Mouse (Mus musculus): ENCODE measurements around the gene Sall2. TPM values are rescaled to one million over a fixed set of nuclear protein-coding genes. Genes with fewer than 3 reads are reported as not detected.
"Not testable (repeated sequence)": the region's sequence is repeated elsewhere in the genome, so short reads cannot be mapped to it uniquely, and the experiment has no call there.

Gene Sall2
- total RNA-seq, 2 experiments from 2014 or later = 0.61 to 0.78 TPM

DNA sequence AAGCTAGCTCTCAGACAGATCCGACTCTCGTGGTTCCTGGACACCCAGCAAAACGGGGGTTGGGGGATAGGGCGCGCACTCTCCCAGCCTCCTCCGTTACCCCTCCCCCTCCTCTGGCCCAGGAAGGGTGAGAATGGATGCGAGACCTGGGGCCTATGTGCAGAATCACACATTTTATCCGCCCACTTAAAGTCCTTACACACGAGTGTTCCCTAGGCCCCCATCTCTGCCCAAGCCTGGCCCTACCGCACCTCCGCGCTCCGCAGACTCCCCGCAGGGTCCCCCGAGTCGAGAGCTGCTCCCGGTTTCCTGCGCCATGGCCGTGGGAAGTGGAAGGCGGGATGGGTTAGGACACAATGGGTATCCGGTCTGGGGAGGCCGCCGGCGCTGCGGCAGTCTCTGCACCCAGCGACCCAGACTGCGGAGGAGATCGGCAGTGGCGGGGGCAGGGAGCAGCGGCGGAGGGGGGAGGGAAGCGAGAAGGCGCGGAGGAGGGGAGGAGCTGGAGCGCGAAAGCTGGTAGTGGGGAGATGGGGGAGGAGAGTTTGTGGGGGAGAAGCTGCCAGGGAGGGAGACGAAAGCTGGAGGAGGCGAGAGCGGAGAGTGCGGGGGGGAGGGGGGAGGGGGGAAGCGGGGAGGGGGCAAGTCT, 12.6 kb downstream of the Sall2 start:
- peak overlapping the region; percentile 87 for H3K4me3 ChIP-seq
- intact Hi-C loops (cut with DNase I) = no loop called here
- peak overlapping the region; percentile 80 for H3K27ac ChIP-seq
- no peak for TF ChIP-seq CTCF (IDR thresholded peaks at IDR 0.05)
- peak; percentile 65 for DNase-seq

- peak overlapping the region; percentile 80 for H3K27ac ChIP-seq
- TF ChIP-seq CTCF (IDR thresholded peaks at IDR 0.05) = no peak
- H3K4me3 ChIP-seq = peak overlapping the region; percentile 87
- intact Hi-C loops (cut with DNase I) = no loop called here
- DNase-seq = no peak
Observed at GRCm38 (mm10) chr14:52315283-52315780, 13.2 kb downstream of the Sall2 start.

GRCm38 (mm10) chr14:52314808-52315150, 13.8 kb downstream of the Sall2 start:
- Histone ChIP-seq H3K27ac (no peak overlapping the region), H3K4me3 (no peak overlapping the region; the same call in 1 of the 2 replicates)
- TF ChIP-seq CTCF (IDR thresholded peaks at IDR 0.05) = no peak
- DNase-seq = no peak
- intact Hi-C loops (cut with DNase I) = no loop called here

DNA sequence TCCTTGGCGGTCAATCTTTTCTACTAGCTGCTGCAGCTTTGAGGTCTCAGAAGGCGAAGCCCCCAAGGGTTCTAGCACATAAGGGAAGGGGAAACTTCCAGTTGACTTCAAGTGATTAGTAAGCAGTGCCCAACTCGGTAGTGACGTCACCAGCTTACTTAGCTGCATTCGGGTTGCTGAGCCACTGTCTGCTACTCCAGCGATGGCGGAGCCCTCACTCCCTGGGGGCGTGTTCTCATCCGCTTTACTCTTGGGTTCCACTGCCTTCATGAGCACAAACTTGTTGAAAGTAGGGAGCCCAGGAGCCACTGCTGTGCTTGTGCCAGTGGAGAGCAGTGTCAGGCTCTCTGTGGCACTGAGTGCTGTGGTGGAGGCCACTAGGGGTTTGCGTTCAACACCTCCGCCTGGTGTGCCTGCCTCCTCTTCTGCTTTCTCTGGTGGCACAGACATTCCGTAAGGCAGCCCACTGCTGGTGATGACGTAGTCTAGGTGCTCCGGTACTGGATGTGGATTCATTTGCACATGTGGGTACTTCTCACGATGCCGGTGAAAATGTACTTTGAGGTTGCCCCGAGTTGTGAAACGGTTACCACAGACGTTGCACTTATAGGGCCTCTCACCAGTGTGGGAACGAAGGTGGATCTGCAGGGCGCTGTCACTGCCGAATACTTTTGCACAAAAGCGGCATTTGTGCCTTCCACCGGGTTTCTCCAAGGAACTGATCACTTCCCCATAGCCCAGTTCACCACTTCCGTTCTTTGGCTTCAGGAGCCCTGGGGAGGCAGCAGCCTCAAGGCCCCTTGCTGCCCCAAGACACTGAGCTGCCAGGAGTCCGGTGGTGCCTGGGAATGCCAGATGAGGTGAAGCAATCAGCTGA, 14.4 kb downstream of the Sall2 start:
- intact Hi-C loops (cut with DNase I) = no loop called here
- H3K27ac ChIP-seq = no peak overlapping the region

GRCm38 (mm10) chr14:52310906-52311305, 17.7 kb downstream of the Sall2 start:
- no peak for DNase-seq
- TF ChIP-seq CTCF (IDR thresholded peaks at IDR 0.05) = no peak
- no peak overlapping the region for H3K27ac ChIP-seq
- intact Hi-C loops (cut with DNase I) = no loop called here
- H3K4me3 ChIP-seq = no peak overlapping the region

More for the DNA sequence above, 14.4 kb downstream of the Sall2 start:
- H3K4me3 ChIP-seq = 0 out of 2 replicates have a peak overlapping the region, but pooled peaks have one; percentile 11
- TF ChIP-seq CTCF (IDR thresholded peaks at IDR 0.05) = no peak
- DNase-seq = no peak

- H3K4me3 ChIP-seq; intact Hi-C loops (cut with DNase I); H3K27ac ChIP-seq; DNase-seq: not testable (repeated sequence)
Observed at GRCm38 (mm10) chr14:52310343-52310742, 18.2 kb downstream of the Sall2 start.

DNA sequence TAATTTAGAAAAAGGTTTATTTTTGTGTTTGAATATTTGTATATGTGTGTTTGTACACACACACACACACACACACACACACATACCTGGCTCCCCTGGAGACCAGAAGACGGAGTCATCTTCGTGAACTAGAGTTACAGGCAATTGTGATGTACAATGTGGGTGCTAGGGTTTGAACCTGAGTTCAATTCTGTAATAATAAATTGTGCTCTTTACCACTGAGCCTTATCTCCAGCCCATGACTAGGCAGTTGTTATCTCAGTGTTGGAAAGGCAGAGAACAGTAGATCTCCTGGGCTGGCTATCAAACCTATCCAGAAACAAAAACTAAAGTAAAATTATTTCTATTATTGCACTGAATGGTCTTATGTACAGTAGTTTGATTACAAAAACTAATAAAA, 22.5 kb downstream of the Sall2 start:
- DNase-seq = no peak
- intact Hi-C loops (cut with DNase I) = loop anchor here (10.0 kb wide), 1 partner anchor 201 kb away; the partner anchor contains the start of gene Hnrnpc
- H3K4me3 ChIP-seq = no peak overlapping the region
- no peak for TF ChIP-seq CTCF (IDR thresholded peaks at IDR 0.05)
- H3K27ac ChIP-seq = no peak overlapping the region

- Histone ChIP-seq H3K4me3 (peak within 1 kb of the TSS; percentile 80), H3K27ac (peak within 1 kb of the TSS; percentile 88)
- peak; percentile 94 for DNase-seq
- no peak for TF ChIP-seq CTCF (IDR thresholded peaks at IDR 0.05)
- intact Hi-C loops (cut with DNase I) = loop anchor here (5.0 to 10.0 kb wide), 2 partner anchors 200 to 417 kb away; partner anchors contain the start of gene Hnrnpc
Observed at GRCm38 (mm10) chr14:52304644-52305271, 23.8 kb downstream of the Sall2 start, which contains the start of gene Mettl3. Gene Mettl3, minus strand, starts transcription at chr14:52305128.

DNA sequence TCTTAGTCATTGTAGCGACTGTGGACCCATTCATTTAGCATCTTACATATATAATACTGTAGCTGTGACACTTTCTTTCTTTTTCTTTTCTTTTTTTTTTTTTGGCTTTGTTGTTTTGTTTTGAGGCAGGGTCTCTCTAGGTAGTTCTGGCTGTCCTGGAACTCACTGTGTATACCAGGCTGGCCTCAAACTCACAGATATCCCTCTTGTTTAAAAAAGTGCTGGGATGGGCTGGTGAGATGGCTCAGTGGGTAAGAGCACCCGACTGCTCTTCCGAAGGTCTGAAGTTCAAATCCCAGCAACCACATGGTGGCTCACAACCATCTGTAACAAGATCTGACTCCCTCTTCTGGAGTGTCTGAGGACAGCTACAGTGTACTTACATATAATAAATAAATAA, 25.0 kb downstream of the Sall2 start:
- intact Hi-C loops (cut with DNase I) = loop anchor here (5.0 to 10.0 kb wide), 2 partner anchors 199 to 416 kb away; partner anchors contain the start of gene Hnrnpc
- not testable (repeated sequence) for H3K27ac ChIP-seq, DNase-seq, H3K4me3 ChIP-seq

DNA sequence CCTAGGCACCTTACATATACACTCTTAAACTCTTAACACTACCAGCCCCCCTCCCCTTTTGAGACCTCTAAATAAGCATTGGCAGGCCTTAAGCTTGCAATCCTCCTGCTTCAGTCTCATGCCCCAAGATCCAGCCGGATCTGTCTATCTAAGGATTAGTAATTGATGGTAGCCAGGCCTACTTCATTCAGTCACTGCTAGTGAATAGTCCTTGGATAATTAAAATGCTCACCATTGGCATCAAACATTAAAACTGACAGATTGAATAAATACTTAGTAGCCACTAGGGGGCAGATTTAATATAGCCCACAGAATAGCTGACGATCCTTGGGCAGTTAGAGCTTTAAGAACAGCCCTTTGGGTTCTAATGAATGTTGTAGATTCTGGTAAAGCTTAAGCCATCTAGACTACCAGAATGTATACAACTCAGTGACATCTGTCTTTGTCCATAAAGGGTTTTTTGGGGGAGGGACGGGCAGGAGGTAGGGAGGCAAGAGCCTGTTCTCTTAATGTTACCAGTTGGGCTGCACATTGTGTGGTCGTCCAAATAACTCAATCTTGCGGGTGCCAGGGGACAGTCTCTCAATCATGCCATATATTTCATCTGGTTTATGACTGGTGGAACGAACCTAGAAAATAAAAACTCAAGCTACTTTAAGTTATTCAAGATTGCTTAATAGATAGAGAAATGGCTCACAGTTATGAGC, 32.9 kb downstream of the Sall2 start:
- intact Hi-C loops (cut with DNase I) = loop anchor here (1.0 kb wide), 1 partner anchor 43 kb away; no protein-coding TSS in a partner anchor
- DNase-seq = no peak

GRCm38 (mm10) chr14:52284191-52284590, 44.4 kb downstream of the Sall2 start:
- peak overlapping the region; percentile 83 for H3K27ac ChIP-seq
- no peak overlapping the region; the same call in 1 of the 2 replicates for H3K4me3 ChIP-seq
- no peak for TF ChIP-seq CTCF (IDR thresholded peaks at IDR 0.05)
- no peak for DNase-seq
- intact Hi-C loops (cut with DNase I) = loop anchor here (2.0 kb wide), 1 partner anchor 17 kb away; no protein-coding TSS in a partner anchor

More for the DNA sequence above, 32.9 kb downstream of the Sall2 start:
- TF ChIP-seq CTCF (IDR thresholded peaks at IDR 0.05) = peak; percentile 69
- H3K4me3 ChIP-seq = no peak overlapping the region
- H3K27ac ChIP-seq = no peak overlapping the region

DNA sequence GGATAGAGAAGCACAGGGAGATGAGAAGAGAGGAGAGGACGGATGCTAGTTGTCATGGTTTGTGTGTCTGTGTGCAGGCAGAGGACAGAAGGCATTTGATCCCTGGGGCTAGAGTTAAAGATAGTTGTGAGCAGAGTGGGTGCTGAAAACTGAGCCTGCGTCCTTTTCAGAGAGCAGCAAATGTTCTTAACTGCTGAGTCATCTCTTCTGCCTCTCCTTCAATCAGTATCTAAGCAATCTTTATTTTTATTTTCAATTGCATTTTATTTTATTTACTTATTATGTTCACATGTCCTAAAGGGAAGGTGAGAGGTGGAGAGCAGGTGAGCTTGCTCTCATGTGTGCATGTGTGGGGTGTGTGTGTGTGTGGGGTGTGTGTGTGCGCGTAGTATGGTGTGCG, 44.9 kb downstream of the Sall2 start:
- H3K27ac ChIP-seq = peak overlapping the region; percentile 83
- TF ChIP-seq CTCF (IDR thresholded peaks at IDR 0.05) = no peak
- intact Hi-C loops (cut with DNase I) = loop anchor here (2.0 kb wide), 1 partner anchor 17 kb away; no protein-coding TSS in a partner anchor
- peak; percentile 36 for DNase-seq
- peak overlapping the region; percentile 43 for H3K4me3 ChIP-seq

All from gastrocnemius, adult 2 months (tissue).